Mouse (Mus musculus) thymus, adult 2 months (tissue): ENCODE results near the gene Atp4b. TPM values are rescaled to one million over a fixed set of nuclear protein-coding genes. Genes with fewer than 3 reads are reported as not detected.

Source experiments
- DNase-seq: peaks from one replicate; pipeline ENCODE4 v3.0.0; 2021
- H3K27ac ChIP-seq: fragments of 200-500 bp; 2 replicates; pipeline ENCODE4 v1.5.1; 2012; ENCODE audit warnings: low read length, control low read depth; ENCODE audit not compliant: control insufficient read depth, insufficient read depth
- H3K27me3 ChIP-seq: fragments of 200-500 bp; 2 replicates; pipeline ENCODE4 v1.6.1; 2012; ENCODE audit warnings: mild to moderate bottlenecking, low read length, moderate library complexity, mixed read lengths; ENCODE audit not compliant: control insufficient read depth, insufficient read depth
- H3K36me3 ChIP-seq: fragments of 200-500 bp; 2 replicates; pipeline ENCODE4 v1.6.1; 2012; ENCODE audit warnings: mild to moderate bottlenecking, low read length, moderate library complexity; ENCODE audit not compliant: control insufficient read depth, insufficient read depth
- H3K4me1 ChIP-seq: fragments of 200-500 bp; replicated peaks from 2 replicates; pipeline ENCODE4 v1.6.1; 2012; ENCODE audit warnings: low read length; ENCODE audit not compliant: control insufficient read depth, insufficient read depth
- H3K4me3 ChIP-seq: fragments of 200-500 bp; 2 replicates; pipeline ENCODE4 v1.5.1; 2012; ENCODE audit warnings: mild to moderate bottlenecking, low read length, control low read depth, moderate library complexity; ENCODE audit not compliant: control insufficient read depth, insufficient read depth
- CTCF ChIP-seq: fragments of 200-500 bp; IDR thresholded peaks from 2 replicates; pipeline ENCODE4 v1.5.1; 2012; ENCODE audit warnings: mild to moderate bottlenecking, control low read depth, low read length, moderate library complexity, borderline replicate concordance; ENCODE audit not compliant: control insufficient read depth, poor library complexity, insufficient read depth; ENCODE audit errors: extremely low read depth
- POLR2A ChIP-seq: fragments of 200-500 bp; IDR thresholded peaks from 2 replicates; pipeline ENCODE4 v1.6.1; 2012; ENCODE audit warnings: mild to moderate bottlenecking, low read length, control low read depth, moderate library complexity; ENCODE audit not compliant: control insufficient read depth, poor library complexity, insufficient read depth; ENCODE audit errors: extremely low read depth
- WGBS: fragments of 180-500 bp; shearing (Covaris S2); methylation state at CpG from one replicate; pipeline ENCODE4 v1.1.7; 2018; 5-methylcytosine and 5-hydroxymethylcytosine counted together
- polyA plus RNA-seq: library from polyadenylated mRNA; depleted of rRNA; stranded (reverse); fragments of >200 nt; gene quantifications from 2 replicates; pipeline ENCODE4 v1.2.3, GENCODE M21; 2012; rRNA removed

Gene Atp4b
- 0.65 and 0.71 TPM in 2 replicates for polyA plus RNA-seq

GRCm38 (mm10) chr8:13396725-13397124 is at the start of gene Atp4b:
TSS of gene Atp4b (minus strand) at chr8:13396825.
- WGBS = 92% methylated on average over 5 of the region's 5 CpGs
- no peak for DNase-seq
- Histone ChIP-seq H3K4me3 (no peak within 1 kb of the TSS), H3K36me3 (no peaks in the 10 kb centered on the region), H3K27ac (no peak within 1 kb of the TSS), H3K4me1 (peaks cover 1% of the 10 kb centered on the region), H3K27me3 (no peaks in the 10 kb centered on the region)
- no peak for TF ChIP-seq CTCF
- no peak for TF ChIP-seq POLR2A

DNA sequence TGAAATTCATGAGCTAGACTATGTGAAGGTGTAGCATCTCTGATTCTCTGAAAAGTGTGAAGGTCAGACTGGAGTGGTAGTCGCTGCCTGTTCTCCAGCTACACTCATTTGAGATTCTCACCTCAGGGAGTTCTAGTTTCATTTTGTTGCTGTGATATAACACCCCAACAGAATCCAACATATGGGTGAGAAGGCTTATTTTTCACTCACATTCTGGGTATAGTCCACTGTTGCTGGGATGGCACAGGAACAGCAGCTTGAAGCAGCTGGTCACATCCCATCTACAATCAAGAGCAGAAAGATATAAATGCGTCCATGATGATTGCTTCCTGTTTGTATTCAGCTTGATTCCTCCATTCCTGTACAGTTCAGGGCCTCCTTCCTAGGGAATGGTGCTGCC is 45.5 kb upstream of the Atp4b start:
- no peaks in the 10 kb centered on the region for H3K36me3 ChIP-seq
- H3K27ac ChIP-seq = no peak overlapping the region
- H3K27me3 ChIP-seq = no peaks in the 10 kb centered on the region; the same call in 1 of the 2 replicates
- no peak overlapping the region for H3K4me3 ChIP-seq
- TF ChIP-seq CTCF = no peak
- TF ChIP-seq POLR2A = no peak
- WGBS = 91% methylated on average over 2 of the region's 2 CpGs
- DNase-seq = no peak
- no peaks in the 10 kb centered on the region for H3K4me1 ChIP-seq

DNA sequence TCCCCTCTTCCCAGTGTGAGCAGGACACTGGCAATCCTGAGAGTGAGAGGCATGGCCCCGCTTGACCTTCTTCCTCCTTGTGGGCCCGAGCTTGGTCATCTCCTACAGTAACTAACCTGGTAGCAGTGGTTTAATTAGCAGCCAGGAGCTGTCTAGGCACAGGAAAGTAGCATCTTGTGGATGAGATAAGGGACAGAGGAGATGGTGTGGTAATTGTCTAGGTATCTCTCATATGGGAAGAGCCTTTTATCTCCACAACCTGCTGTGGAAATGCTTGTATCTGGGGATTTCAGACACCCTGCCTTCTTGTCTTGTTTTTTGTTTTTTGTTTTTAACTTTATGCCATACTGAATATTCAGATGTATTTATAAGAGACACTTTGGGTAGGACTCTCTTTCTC is 40.9 kb upstream of the Atp4b start:
- Histone ChIP-seq H3K36me3 (no peaks in the 10 kb centered on the region), H3K4me3 (no peak overlapping the region), H3K4me1 (peaks cover 5% of the 10 kb centered on the region), H3K27ac (no peak overlapping the region), H3K27me3 (peaks cover 6% of the 10 kb centered on the region; the same call in 1 of the 2 replicates)
- DNase-seq = no peak
- WGBS = 88% methylated on average over 2 of the region's 2 CpGs
- TF ChIP-seq POLR2A = no peak
- TF ChIP-seq CTCF = no peak

DNA sequence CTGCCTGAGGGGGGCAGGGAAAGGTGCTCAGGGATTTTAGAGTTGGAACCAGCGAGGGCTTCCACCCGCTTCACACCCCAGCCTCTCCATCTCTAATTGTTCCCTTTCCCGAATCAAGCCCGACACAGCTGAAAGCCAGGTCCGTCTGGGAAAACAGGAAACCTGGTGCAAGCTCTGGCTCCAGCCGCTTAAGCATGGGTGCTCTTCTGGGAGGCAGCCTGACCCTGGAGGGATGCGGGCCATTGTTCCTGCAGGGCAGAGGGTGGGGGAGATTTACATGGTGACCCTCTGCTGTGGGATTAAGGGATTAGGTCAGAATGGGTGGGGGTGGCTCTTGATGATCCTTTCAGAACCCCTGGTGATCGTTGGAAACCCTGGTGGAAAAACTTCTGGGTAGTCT is 39.4 kb upstream of the Atp4b start:
- H3K27ac ChIP-seq = no peak overlapping the region
- no peak for DNase-seq
- TF ChIP-seq CTCF (no peak), POLR2A (no peak)
- peaks cover 6% of the 10 kb centered on the region; the same call in 1 of the 2 replicates for H3K27me3 ChIP-seq
- peaks cover 5% of the 10 kb centered on the region for H3K4me1 ChIP-seq
- H3K4me3 ChIP-seq = no peak overlapping the region
- H3K36me3 ChIP-seq = no peaks in the 10 kb centered on the region
- WGBS = 24% methylated on average over 8 of the region's 8 CpGs

- H3K27ac ChIP-seq = no peak within 1 kb of the TSS
- H3K4me1 ChIP-seq = peaks cover 14% of the 10 kb centered on the region
- TF ChIP-seq CTCF = no peak
- TF ChIP-seq POLR2A = no peak
- DNase-seq = no peak
- no peak within 1 kb of the TSS for H3K4me3 ChIP-seq
- H3K36me3 ChIP-seq = no peaks in the 10 kb centered on the region
- H3K27me3 ChIP-seq = peaks cover 6% of the 10 kb centered on the region; the same call in 1 of the 2 replicates
- 50% methylated on average over 10 of the region's 10 CpGs for WGBS
Observed at GRCm38 (mm10) chr8:13434889-13435288, 38.3 kb upstream of the Atp4b start, which contains the start of gene Tmem255b. TSS of gene Tmem255b (plus strand) at chr8:13435189.

DNA sequence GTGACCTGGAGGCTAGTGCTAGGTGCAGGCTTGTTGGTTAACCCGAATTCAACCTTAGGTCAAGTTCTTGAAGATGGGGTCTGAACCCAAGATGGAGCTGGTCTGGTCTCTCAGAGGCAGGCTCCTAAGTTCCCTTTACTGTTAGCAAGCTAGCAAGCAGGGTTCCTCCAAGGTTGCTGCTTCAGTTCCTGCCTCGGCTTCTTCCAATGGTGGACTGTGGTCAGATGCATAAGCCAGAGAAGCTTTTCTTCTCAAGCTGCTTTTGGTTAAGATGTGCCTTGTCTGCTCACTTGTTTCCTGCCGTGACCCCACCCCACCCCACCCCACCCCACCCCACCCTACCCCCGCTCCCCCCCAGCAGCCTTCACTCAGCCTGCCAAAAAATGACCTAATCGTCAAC is 36.5 kb upstream of the Atp4b start:
- Histone ChIP-seq H3K27me3 (peaks cover 6% of the 10 kb centered on the region; the same call in 1 of the 2 replicates), H3K27ac (no peak overlapping the region), H3K4me3 (no peak overlapping the region), H3K4me1 (peaks cover 28% of the 10 kb centered on the region), H3K36me3 (no peaks in the 10 kb centered on the region)
- 17% methylated on average over 5 of the region's 5 CpGs for WGBS
- TF ChIP-seq CTCF (no peak), POLR2A (no peak)
- DNase-seq = no peak

- no peak for DNase-seq
- TF ChIP-seq POLR2A = no peak
- no peak for TF ChIP-seq CTCF
- Histone ChIP-seq H3K36me3 (no peaks in the 10 kb centered on the region), H3K4me3 (no peak overlapping the region), H3K27me3 (peaks cover 6% of the 10 kb centered on the region; the same call in 1 of the 2 replicates), H3K27ac (no peak overlapping the region), H3K4me1 (peaks cover 42% of the 10 kb centered on the region)
Observed at GRCm38 (mm10) chr8:13430866-13431265, 34.2 kb upstream of the Atp4b start.

DNA sequence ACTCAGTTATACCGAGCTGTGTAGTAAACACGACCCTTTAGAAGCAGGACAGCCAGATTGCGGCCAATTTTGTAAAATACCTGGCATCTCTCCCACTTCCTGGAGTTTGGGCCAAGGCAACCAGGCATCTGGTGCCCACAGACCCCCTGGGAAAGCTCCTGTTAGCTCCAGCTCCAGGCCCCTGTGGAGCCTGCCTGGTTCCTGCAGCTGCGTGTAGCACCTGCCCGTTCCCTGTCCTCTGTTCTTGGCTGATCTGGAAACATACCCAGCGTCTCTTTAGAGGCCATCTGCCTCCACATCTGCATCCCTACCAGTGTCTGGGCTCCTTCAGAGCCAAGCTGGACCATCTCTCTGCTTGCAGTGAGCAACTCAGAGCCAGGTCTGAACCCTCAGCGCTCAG is 33.8 kb upstream of the Atp4b start:
- Histone ChIP-seq H3K27ac (no peak overlapping the region), H3K4me3 (no peak overlapping the region), H3K36me3 (no peaks in the 10 kb centered on the region), H3K4me1 (peaks cover 42% of the 10 kb centered on the region), H3K27me3 (peaks cover 2% of the 10 kb centered on the region; the same call in 1 of the 2 replicates)
- no peak for TF ChIP-seq CTCF
- TF ChIP-seq POLR2A = no peak
- no peak for DNase-seq
- WGBS = 84% methylated on average over 7 of the region's 7 CpGs
